Mouse (Mus musculus) ES-E14 (cell line): ENCODE data around the gene Slc35a1.

Source experiments
- CHD2 ChIP-seq: IDR thresholded peaks from 2 replicates; pipeline ENCODE4 v1.6.1; 2014; ENCODE audit warnings: mild to moderate bottlenecking, low read depth, low read length, inconsistent platforms
- HCFC1 ChIP-seq: IDR thresholded peaks from 2 replicates; pipeline ENCODE4 v1.6.1; 2012; ENCODE audit warnings: low read length, inconsistent platforms, borderline replicate concordance; ENCODE audit not compliant: insufficient read depth
- MAFK ChIP-seq: IDR thresholded peaks from 2 replicates; pipeline ENCODE4 v1.6.1; 2014; ENCODE audit warnings: mild to moderate bottlenecking, low read depth, low read length, inconsistent platforms; ENCODE audit not compliant: insufficient read depth
- ZC3H11A ChIP-seq: IDR thresholded peaks from 2 replicates; pipeline ENCODE4 v1.6.1; 2012; ENCODE audit warnings: low read depth, mild to moderate bottlenecking, inconsistent platforms, low read length, borderline replicate concordance
- ZNF384 ChIP-seq: IDR thresholded peaks from 2 replicates; pipeline ENCODE4 v1.6.1; 2012; ENCODE audit warnings: low read depth, low read length, inconsistent platforms

DNA sequence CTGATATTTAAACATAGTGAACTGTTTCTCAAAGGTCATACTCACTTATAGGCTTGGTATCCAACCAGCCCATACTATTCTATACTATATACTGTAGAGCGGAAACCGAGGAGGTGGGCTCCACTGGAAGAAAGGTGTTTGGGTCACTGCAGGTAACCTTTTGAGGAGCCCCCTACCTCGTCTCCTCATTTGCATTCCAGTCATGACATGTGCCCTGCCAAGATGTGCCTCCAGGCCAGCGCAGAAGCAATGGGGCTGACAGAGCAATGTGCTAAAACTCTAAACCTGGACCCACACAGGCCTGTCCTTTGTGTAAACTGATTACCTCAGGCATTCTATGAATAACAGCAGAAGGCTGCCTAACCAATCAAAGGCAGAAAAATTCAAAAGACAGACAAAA is 37.1 kb upstream of the Slc35a1 start:
- TF ChIP-seq MAFK = no peak
- no peak for TF ChIP-seq HCFC1
- TF ChIP-seq CHD2 = no peak
- TF ChIP-seq ZNF384 = no peak
- no peak for TF ChIP-seq ZC3H11A
